Mouse (Mus musculus) intestine, postnatal 0 days (tissue): ENCODE measurements at regions not wholly inside any gene's neighbourhood (a gene's known extent, or its start where the extent isn't known, plus 50 kb on each side); places are given as distances from the start of the nearest gene placed in this dataset.

Source experiments
- ATAC-seq: fragments of 200-750 bp; cut with Nextera tagmentation; 2 replicates; pipeline ENCODE4 v1.8.0; 2017; ENCODE audit warnings: mild to moderate bottlenecking, moderate TSS enrichment, moderate library complexity
- H3K27ac ChIP-seq: fragments of 300-500 bp; sonication (generic); 2 replicates; pipeline ENCODE4 v1.5.1; 2014; ENCODE audit warnings: mild to moderate bottlenecking, low read depth, low read length, moderate library complexity
- H3K27me3 ChIP-seq: fragments of 300-500 bp; sonication (generic); replicated peaks from 2 replicates; pipeline ENCODE4 v1.6.1; 2014; ENCODE audit warnings: low read length, mixed read lengths; ENCODE audit not compliant: control insufficient read depth, insufficient read depth
- H3K36me3 ChIP-seq: fragments of 300-500 bp; sonication (generic); 2 replicates; pipeline ENCODE4 v1.6.1; 2014; ENCODE audit warnings: mild to moderate bottlenecking, moderate library complexity; ENCODE audit not compliant: control insufficient read depth, insufficient read depth
- H3K4me1 ChIP-seq: fragments of 300-500 bp; sonication (generic); replicated peaks from 2 replicates; pipeline ENCODE4 v1.6.1; 2014; ENCODE audit warnings: antibody characterized with exemption, low read length, mixed read lengths; ENCODE audit not compliant: control insufficient read depth, insufficient read depth
- H3K4me2 ChIP-seq: fragments of 300-500 bp; sonication (generic); replicated peaks from 2 replicates; pipeline ENCODE4 v1.6.1; 2014; ENCODE audit warnings: low read depth, mild to moderate bottlenecking, moderate library complexity
- H3K4me3 ChIP-seq: fragments of 300-500 bp; sonication (generic); 2 replicates; pipeline ENCODE4 v1.5.1; 2014; ENCODE audit warnings: low read depth, low read length
- H3K9ac ChIP-seq: fragments of 300-500 bp; sonication (generic); 2 replicates; pipeline ENCODE4 v1.6.1; 2014; ENCODE audit warnings: mild to moderate bottlenecking, low read depth, low read length
- H3K9me3 ChIP-seq: fragments of 300-500 bp; sonication (generic); 2 replicates; pipeline ENCODE4 v1.6.1; 2016; ENCODE audit warnings: mixed run types; ENCODE audit not compliant: control insufficient read depth
- CTCF ChIP-seq: sonication (generic); IDR thresholded peaks from 2 replicates; pipeline ENCODE4 v1.5.1; 2016; ENCODE audit warnings: low read depth, mild to moderate bottlenecking, control low read depth, antibody characterized with exemption, moderate library complexity
- WGBS: fragments of 180-500 bp; shearing (Covaris S2); extraction: QIAGEN DNeasy Blood & Tissue Kit; methylation state at CpG from one replicate; pipeline ENCODE4 v1.1.7; 2014; 5-methylcytosine and 5-hydroxymethylcytosine counted together

GRCm38 (mm10) chr4:71489788-71490187 lies 268.0 kb downstream of the Gm11232 start:
- Histone ChIP-seq H3K4me1 (no peaks in the 10 kb centered on the region), H3K36me3 (no peaks in the 10 kb centered on the region), H3K4me2 (no peak overlapping the region), H3K4me3 (no peak overlapping the region), H3K9ac (no peak overlapping the region), H3K9me3 (no peaks in the 10 kb centered on the region), H3K27ac (no peak overlapping the region), H3K27me3 (no peaks in the 10 kb centered on the region)
- ATAC-seq = no peak
- no peak for TF ChIP-seq CTCF
- 91% methylated on average over 2 of the region's 2 CpGs for WGBS

GRCm38 (mm10) chr4:71488663-71489161 lies 269.1 kb downstream of the Gm11232 start:
- Histone ChIP-seq H3K27ac (no peak overlapping the region), H3K4me2 (no peak overlapping the region), H3K36me3 (no peaks in the 10 kb centered on the region), H3K9ac (no peak overlapping the region), H3K27me3 (no peaks in the 10 kb centered on the region), H3K4me3 (no peak overlapping the region), H3K9me3 (no peaks in the 10 kb centered on the region), H3K4me1 (no peaks in the 10 kb centered on the region)
- TF ChIP-seq CTCF = no peak
- no peak for ATAC-seq
- WGBS = 47% methylated on average over 2 of the region's 2 CpGs

- no peak for TF ChIP-seq CTCF
- Histone ChIP-seq H3K36me3 (no peaks in the 10 kb centered on the region), H3K4me2 (no peak overlapping the region), H3K27me3 (no peaks in the 10 kb centered on the region), H3K4me3 (no peak overlapping the region), H3K9ac (no peak overlapping the region), H3K27ac (no peak overlapping the region), H3K9me3 (no peaks in the 10 kb centered on the region), H3K4me1 (no peaks in the 10 kb centered on the region)
- 88% methylated on average over 9 of the region's 9 CpGs for WGBS
- no peak for ATAC-seq
Measured at GRCm38 (mm10) chr4:71488059-71488458, 269.7 kb downstream of the Gm11232 start.

- no peaks in the 10 kb centered on the region; the same call in 1 of the 2 replicates for H3K9me3 ChIP-seq
- WGBS = 85% methylated on average over 2 of the region's 2 CpGs
- no peak overlapping the region for H3K4me2 ChIP-seq
- TF ChIP-seq CTCF = no peak
- H3K36me3 ChIP-seq = no peaks in the 10 kb centered on the region
- H3K4me3 ChIP-seq = no peak overlapping the region
- no peak overlapping the region for H3K9ac ChIP-seq
- no peak overlapping the region for H3K27ac ChIP-seq
- H3K4me1 ChIP-seq = no peaks in the 10 kb centered on the region
- ATAC-seq = no peak
- no peaks in the 10 kb centered on the region for H3K27me3 ChIP-seq
Measured at GRCm38 (mm10) chr4:71480960-71481359, 276.8 kb downstream of the Gm11232 start.

GRCm38 (mm10) chr4:71470580-71470979 lies 287.2 kb downstream of the Gm11232 start:
- Histone ChIP-seq H3K9me3 (no peaks in the 10 kb centered on the region), H3K4me1 (no peaks in the 10 kb centered on the region), H3K36me3 (no peaks in the 10 kb centered on the region), H3K9ac (no peak overlapping the region), H3K27me3 (no peaks in the 10 kb centered on the region), H3K4me2 (no peak overlapping the region), H3K27ac (no peak overlapping the region), H3K4me3 (no peak overlapping the region)
- no peak for ATAC-seq
- TF ChIP-seq CTCF = no peak

- Histone ChIP-seq H3K36me3 (no peaks in the 10 kb centered on the region), H3K4me1 (no peaks in the 10 kb centered on the region), H3K27me3 (no peaks in the 10 kb centered on the region), H3K9me3 (no peaks in the 10 kb centered on the region), H3K4me2 (no peak overlapping the region), H3K4me3 (no peak overlapping the region), H3K27ac (no peak overlapping the region), H3K9ac (no peak overlapping the region)
- TF ChIP-seq CTCF = no peak
- no peak for ATAC-seq
- WGBS = 39% methylated on average over 3 of the region's 3 CpGs
Measured at GRCm38 (mm10) chr4:71454811-71455210, 303.0 kb downstream of the Gm11232 start.

- H3K27me3 ChIP-seq = no peaks in the 10 kb centered on the region
- ATAC-seq = 0 out of 2 replicates have a peak, but pooled peaks have one; percentile 45
- H3K9ac ChIP-seq = no peak overlapping the region
- H3K36me3 ChIP-seq = no peaks in the 10 kb centered on the region
- no peak overlapping the region for H3K4me2 ChIP-seq
- no peak overlapping the region for H3K4me3 ChIP-seq
- 55% methylated on average over 3 of the region's 3 CpGs for WGBS
- H3K4me1 ChIP-seq = no peaks in the 10 kb centered on the region
- TF ChIP-seq CTCF = no peak
- H3K27ac ChIP-seq = no peak overlapping the region
- H3K9me3 ChIP-seq = no peaks in the 10 kb centered on the region
Measured at GRCm38 (mm10) chr4:71453499-71453898, 304.3 kb downstream of the Gm11232 start.
